Mouse (Mus musculus): ENCODE measurements around the gene Trim9.

The Trim9 gene

DNA sequence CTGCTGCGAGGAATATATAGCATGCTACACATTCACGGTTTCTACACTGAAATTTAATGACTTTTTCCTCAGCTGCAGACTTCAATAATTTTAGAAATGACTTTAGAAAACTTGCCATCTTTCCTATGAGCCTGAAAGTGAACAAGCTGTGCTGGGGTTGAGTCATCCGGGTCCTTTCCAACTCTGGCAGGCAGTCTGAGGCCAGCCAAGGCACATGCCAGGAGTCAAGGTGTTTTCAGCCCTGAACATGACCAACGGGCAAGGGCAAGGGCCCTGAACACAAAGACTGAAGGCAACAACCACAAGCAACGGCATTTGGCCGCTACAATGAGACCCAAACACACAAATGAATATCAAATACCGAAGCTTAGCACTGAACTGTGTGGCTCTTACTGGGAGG, 21.6 kb downstream of the Trim9 start:
- peak; percentile 24 for DNase-seq (ENCODE audit: inconsistent ontology term)

DNA sequence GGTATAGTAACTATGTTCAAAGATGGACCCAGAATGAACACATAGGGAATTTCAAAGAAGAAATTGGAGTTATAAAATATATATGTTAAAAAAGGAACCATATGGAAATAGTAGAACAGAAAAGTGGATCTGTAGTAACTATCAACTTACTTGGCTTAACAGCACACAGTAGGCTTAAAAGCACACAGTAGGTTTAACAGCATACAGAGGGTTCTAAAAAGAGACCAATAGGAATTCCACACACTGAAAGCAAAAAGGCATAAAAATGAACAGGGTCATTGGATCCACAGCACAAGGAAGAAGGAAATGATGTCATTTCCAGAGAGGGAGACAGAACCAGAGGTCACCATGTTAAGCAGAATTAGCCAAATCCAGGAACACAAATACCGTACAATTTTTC, 24.6 kb downstream of the Trim9 start:
- DNase-seq (ENCODE audit: inconsistent ontology term), result no peak

DNA sequence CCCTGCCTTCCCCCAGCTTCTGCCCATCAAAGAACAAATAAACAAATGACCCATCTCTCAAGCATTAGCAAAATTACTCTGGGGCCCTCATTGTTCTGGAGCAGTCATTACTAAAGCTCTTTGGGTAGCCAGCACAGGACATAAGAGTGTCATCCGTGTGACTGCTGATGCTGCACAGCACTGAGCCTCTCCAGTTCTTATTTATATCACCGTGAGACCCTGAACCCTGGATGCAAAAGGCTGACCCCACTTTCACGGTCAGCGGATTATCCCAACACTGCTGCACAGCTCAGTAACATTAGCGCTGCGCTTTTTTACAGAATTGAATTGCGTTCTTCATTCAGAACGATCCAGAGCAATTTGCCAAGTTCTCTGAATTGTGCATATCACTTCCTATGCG, 31.3 kb downstream of the Trim9 start:
- peak; percentile 69 for DNase-seq (ENCODE audit: inconsistent ontology term)

DNA sequence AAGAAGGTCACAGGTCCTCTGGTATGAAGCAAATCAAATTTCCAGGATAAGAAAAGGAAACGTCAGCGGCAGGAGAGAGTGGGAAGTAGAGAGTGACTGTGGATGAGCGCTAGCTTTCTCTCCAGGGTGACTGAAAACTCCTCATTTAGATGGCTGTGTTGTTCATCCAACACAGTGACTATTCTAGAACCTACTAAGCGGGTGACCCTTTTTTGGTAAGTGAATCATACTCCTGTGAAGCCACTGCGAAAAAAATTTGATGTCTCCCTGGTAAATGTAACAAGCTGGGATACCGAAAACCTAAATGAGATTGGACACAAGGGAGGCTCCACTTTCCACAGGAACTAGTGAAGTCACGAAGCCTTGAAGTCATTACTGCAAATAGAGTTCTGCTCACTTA, 39.5 kb downstream of the Trim9 start:
- no peak for DNase-seq (ENCODE audit: inconsistent ontology term)

DNA sequence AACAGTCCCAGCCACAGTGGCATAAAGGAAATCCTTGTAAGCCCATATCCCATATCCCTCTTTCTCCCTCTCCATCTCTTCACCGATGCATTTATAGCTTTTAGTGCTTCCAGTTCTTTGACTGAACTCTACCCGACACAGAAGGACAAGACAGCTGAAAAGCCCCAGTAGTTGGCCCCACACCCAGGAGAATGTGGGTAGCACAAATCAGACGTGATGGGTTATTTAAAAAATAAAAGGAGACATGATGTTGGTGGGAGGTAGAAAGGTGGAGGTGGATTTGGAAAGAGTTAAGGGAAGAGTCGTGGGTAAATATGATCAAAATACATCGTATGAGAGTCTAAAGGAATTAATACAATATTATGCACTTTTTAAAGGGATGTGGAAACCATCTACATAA, 40.4 kb downstream of the Trim9 start:
- no peak for DNase-seq (ENCODE audit: inconsistent ontology term)

DNA sequence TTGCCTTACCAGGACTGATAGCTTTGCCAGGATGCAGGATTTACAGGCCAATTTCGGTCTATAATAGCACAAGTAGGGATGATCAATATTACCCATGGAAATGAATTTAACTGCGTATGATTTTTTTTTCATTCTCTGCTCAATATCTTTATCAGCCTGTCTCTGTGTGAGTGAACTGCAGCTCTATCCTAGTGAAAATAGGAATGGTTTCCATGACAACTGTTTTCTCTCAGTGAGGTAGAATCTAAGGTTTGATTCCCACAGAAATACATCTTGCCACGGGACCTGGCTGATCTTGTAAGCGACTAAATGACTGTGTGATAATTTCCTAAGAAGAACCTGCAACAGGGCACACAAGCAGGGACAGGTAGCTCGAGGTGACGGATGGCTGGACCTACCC, 43.4 kb downstream of the Trim9 start:
- DNase-seq (ENCODE audit: inconsistent ontology term), result no peak

DNA sequence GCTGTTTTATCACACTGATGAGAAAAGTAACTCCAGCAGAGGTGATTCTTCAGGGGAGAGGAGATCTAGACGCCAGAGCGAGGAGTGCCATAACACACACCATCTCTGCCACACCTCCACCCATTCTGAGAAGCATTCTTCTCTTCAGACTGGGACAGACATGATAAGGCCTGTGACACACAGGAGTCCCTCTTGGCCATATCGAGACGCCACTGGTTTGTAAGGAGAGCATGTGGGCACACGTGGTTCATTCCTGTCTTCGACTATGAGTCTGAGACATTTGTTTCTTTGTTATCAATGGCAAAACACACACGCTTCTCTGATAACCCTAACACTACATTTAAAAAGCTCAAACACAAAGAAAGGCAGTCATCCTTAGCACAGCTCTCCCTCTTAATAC, 43.9 kb downstream of the Trim9 start:
- DNase-seq (ENCODE audit: inconsistent ontology term), result no peak

DNA sequence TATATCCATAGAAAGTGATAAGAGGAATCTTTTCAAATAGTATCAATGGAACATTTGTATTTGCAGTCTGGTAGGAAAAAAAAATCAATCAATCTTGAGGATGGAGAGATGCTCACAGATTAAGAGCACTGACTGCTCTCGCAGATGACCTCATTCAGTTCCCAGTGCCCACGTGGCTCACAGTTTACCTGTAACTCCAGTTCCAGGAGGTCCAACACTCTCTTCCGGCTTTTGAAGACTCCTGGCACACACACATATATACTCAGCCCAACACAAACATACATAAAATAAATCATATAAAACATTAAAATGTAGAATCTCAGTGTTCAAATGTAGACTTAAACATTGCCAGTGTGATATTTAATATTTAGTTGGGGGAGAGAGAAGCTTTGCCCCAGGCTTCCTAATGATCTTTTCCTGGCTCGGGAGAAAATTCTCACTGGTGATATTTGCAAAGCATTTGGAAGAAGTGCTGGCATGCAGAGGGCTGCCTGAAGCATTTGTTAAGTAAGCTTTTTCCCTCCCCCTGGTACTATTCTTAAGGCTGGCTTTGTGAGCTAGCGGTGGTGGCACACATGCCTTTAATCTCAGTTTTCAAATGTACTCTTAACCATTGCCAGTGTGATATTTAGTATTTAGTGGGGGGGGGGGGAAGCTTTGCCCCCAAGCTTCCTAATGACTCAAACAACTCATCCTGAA, 45.2 kb downstream of the Trim9 start:
- DNase-seq (ENCODE audit: inconsistent ontology term), result no peak

DNA sequence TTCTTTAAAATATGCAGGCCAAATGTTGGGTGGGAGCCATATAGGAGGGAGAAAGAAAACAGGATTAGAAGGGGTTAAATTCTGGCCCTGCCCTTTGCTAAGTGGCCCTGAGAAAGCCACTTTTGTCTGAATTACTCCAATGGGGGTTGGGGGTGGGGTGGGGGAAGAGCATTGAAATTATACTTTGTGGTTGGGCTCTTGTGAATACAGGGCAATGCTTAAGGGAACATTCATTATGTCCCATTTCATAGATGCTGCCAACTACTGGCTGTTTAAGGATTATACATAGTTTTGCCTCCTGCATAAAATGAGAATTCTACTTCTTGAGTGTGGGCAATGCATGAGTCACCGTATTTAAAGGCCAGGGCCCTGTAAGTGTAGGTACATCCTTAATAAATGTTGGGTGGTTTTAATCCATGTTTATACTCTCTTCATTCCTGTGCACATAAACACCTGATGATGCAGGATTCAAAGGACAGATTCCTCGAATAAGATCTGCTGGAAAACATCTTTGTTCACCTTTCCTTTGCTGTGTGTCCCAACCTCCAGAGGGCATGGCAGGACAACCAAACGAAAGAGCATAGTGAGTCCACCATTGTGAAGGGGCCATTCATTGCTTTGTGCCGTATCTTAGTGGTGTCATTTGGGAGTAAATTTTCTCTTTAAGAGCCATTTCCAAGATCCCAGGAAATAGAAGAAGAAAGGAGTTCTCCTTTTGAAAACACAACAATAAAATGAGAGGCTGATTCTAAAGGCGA, 53.3 kb downstream of the Trim9 start:
- DNase-seq (ENCODE audit: inconsistent ontology term), result no peak

DNA sequence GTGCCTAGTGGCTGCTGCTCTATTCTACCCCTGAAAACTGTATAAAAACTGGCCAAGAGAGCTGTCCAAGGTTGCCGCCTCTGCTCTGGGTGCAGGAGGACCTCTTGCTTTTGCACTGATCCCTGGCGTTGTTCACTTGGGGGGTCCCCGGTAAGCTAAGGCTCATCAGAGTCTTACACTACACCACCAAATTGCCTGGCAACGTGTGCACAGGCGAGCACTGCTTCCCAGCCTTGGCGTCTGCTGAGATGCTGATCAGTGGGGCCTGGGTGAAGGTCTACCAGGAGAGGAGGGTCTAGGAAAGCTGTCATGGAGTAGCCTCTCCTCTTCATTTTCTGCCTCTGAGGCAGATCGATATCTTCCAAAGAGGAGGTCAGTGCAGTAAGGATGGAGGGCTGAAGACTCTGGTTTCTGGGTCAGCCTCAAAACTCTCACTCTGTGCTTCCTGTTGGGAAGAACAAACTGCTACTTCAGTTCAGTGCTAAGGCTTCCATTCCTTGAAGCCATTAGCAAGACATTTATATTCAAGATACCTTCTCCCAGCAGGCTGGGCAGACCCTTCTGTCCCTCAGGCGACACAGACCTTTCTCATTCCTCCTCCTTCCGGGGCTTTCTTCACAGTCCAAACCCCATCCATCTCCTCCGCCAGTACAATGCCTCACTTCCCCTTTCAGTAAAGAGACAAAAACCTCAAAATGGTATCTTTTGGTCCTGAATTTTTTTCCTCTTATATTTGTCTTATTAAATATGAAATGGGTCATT, 54.1 kb downstream of the Trim9 start:
- DNase-seq (ENCODE audit: inconsistent ontology term), result no peak

DNA sequence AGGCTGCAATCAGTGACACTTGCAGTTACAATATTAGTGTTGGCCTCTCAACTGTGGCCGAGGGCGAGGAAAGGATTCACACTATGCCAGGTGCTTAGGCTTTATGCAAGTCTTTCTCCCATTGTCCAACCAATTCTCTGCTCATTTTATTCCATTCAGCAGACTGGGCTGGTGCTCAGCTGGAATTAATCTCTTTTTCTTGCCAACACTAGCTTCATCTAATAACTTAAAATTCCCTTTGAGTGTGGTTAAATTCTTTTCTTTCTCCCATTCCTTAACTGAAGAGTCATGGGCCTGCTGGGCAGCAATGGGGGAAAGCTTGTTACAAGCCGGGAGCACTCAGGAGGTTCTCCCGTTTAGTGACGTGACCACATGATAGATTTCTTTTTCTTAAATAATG, 61.9 kb downstream of the Trim9 start:
- peak; percentile 92 for DNase-seq (ENCODE audit: inconsistent ontology term)

DNA sequence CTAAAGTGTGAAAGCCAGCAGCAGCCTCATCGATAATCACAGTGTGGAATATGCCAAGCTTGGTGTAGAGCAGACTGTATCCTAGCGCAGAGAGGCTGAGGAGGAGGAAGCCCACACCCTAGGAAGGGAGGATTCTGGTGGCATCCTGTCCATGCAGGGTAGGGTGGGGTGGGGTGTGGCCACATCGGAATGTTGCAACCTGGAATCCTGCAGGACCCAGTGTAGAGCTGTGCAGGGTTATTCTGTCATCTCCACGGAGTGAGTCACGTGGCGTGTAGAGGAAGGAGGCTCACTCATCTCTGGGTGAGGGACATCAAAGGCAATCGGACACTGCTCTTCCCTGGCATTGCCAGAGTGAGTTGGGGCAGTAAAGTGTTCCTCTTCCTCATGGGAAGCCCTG, 62.4 kb downstream of the Trim9 start:
- DNase-seq (ENCODE audit: inconsistent ontology term), result no peak

DNA sequence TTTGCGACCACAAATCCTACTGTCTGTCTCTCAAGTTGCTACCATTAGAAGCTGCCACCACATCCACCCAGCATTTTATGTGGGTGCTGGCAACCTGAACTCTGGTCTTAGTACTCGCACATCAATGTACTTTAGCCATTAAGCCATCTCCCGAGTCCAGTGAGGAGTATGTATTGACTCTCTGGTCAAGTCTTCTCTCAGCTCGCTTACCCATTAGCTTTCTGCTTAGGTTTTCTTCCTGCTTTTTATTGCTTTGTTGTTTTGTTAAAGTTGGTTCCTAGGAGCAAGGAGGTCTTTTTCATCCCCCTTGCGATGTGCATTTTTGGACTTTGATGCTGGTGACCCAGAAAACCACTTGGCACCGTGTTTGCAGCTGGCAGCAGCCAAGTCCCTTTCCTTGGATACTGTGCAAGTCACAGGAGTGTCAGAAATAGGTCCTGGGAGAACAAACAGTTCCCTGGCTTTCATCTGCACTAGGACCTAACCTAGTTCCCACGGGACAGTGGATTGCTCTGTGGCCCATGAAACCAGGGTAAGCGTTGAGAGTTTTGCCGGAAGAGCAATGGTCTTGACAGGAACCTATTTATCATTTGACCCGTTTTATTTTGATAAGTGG, 64.2 kb downstream of the Trim9 start:
- DNase-seq (ENCODE audit: inconsistent ontology term), result peak; percentile 80

DNA sequence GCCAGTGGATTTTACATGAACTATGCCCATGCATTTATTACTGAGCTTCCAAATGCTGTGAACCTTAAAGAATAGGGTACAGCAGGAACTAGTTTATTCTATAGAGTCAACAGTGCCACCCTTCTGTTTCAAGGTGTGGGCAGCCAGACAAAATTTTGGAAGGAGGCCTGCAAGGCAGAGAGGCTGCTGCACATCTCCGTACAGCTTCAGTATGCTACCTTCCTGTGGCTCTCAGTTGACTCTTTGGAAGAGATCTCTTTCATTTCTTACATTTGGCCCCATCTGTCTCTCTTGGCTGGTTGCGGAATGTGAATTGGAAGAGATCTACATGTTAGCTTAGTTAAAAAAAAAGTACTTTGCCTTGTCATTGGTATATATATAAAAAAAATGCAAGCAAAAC, 66.5 kb downstream of the Trim9 start:
- no peak for DNase-seq (ENCODE audit: inconsistent ontology term)

DNA sequence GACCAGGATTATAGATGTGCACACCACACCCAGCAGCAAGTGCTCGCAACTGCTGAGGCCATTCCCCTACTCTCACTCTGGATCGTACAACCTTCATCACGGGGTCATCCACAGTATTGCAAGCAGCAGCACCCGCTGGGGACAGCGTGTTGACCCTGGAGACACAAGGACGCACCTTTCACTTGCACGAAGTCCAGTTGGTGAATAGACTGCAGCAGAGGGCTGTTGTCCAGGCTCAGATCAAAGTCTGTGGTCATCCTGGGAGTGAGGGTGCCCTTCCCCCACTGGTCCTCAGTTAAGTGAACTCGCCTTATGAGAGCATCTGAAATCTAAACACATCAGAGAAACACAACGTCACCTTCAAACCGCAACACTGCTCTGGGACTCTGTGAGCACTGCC, 67.0 kb downstream of the Trim9 start:
- DNase-seq (ENCODE audit: inconsistent ontology term), result no peak

DNA sequence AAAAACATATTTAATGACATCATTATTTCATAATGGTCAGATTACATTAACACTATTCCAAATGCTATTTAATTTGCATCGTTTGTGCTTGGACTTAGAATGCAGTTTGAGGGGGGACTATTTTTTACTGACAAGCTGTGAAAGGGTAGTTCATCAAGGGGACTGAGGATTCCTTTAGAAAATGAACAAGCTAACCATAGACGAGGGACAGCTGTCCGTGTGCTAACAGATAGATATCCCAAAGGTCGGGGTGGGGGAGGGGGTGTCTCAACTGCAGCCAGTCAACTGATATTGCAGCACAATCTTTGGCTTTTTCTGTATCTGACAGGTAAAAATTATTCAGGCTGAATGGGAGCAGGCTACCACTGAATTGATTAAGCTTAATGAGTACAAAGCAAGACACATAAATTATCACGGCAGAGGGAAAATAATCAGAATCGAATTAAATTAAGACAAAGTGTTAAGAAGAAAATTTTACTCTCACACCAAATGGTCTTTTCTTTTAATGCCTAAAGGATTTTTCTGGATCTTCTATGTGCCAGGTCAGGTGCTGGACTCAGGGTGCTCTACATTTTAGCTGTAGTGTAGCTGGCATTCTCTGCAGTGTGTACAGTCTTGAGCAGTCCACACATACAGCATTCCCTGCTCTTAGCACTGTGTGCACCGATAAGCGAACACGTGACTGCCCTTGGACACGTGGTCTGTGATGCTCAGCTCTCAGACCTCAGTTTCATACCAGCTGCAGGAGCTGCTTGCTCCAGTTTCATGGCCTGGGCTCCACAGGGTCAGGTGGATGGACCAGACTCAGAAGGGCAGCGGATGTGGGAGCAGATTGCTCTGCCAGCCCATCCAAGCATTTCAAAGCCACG, 70.1 kb downstream of the Trim9 start:
- no peak for DNase-seq (ENCODE audit: inconsistent ontology term)

DNA sequence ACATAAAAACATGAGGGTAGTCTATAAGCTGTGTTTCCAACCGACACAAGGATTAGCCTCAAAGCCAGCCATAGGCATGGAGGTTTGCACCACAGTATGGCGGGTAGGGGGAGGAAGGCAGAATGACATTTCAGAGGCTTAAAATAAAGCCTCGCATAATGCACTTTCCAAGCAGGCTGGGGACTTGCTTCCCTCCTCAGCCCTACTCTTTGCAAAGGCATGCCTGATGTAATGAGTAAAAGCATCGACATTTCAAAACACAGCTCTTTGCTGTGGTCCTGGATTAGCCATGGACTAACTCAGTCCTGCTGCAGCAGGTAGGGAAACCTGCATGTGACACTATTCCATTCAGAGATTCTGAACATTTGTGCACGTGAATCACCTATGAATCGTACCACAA, 77.7 kb downstream of the Trim9 start:
- DNase-seq (ENCODE audit: inconsistent ontology term), result no peak

DNA sequence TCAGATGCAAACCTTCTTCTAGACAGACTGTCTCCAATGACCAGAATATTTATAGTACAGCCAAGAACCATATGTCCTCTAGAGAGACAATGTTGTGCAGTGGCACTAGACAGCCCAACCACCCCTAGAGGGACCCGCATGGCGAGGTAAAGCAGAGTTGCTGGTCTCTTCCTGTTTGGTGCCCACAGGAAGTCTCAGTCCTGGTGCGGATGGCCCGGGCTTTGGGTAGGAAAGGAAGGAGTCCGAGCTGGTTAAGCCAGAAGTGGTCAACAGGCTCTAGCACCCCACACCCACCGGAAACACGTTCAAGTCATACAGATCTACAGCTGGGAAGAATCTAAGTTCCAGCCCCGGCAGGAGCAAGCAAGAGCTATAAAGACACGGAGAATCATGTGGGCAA, 80.1 kb downstream of the Trim9 start:
- no peak for DNase-seq (ENCODE audit: inconsistent ontology term)

DNA sequence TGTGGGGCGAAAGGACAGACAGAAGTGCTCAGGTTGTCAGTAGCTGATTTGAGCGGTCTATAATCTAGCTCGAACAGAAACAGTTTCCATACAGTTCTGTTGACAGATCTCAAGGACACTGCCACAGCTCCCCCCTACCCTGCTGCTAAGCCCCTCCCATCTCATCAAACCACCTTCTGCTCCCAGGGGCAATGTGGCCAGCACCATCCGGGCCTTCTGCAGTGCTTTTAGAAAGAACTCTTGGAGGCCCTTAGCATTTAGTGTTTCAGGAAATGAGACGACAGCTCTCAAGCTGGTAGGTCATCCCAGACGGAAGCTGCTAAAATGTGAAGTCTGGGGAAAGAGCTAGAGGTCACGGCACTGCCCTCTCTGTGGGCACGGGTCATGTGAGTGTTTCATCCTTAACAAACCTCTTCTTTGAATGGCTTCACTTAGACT, 80.9 kb downstream of the Trim9 start:
- DNase-seq (ENCODE audit: inconsistent ontology term), result no peak

DNA sequence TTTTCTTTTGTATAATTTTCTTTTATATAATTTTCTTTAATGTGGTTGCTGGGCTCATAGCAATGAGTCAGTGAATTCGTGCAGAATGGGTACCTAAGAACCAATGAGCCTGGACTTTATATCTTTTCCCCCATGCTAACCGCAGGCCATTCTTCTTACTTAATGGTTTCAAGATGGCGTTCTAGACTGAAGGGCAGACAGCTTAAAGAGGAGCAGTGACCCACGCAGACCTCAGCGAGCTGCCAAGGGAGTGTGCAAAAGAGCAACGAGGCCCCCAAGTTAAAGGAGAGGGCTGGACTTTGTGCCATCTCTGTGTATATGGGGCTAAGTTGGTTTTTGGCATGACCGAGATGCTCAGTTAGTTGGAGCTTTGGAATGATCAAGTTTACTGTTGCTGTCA, 83.7 kb downstream of the Trim9 start:
- peak; percentile 28 for DNase-seq (ENCODE audit: inconsistent ontology term)

DNA sequence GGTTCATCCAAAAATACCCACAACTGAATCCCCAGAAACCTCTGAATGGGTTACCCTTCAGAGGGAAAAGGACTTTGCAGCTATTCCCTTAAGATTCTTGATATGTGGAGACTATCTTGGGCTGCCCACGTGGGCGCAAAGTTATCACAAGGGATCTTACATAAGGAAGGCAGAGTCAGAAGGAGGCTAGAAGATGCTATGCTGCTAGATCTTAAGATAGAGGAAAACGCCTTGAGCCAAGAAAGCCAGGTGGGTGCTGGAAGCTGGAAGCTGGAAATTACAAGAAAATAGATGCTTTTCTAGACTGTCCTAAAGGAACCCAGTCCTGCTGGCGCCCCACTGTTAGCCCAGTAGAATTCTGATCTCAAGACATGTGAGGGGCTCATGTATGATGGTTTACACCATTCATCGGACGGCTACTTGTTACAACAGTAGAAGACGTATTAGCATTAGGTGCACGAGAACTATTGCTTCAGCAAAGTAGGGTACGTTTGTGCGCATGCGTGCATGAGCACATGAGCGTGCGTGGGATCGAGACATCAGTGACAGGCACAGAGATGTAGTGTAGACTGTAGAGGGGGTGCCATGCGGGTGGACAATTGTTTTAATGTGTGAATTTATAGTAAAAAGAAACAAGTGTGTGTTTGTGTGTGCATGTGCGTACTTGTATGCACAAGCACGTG, 85.0 kb downstream of the Trim9 start:
- DNase-seq (ENCODE audit: inconsistent ontology term), result no peak
